Mouse (Mus musculus) Patski (cell line): ENCODE measurements around the gene Rdh13. TPM values are rescaled to one million over a fixed set of nuclear protein-coding genes. Genes with fewer than 3 reads are reported as not detected.

Experiments used
- ATAC-seq: fragments of 100-300 bp; one replicate; pipeline ENCODE4 v1.8.0; 2021
- CTCF ChIA-PET: fragments of 350-600 bp; sonication (Branson Sonifier 250); formaldehyde crosslinking; loops from one replicate; lab custom pipeline; 2022; ENCODE audit warnings: inconsistent platforms; lab: Charles Lee
- POLR2A ChIA-PET: fragments of 350-600 bp; sonication (Branson Sonifier 250); formaldehyde crosslinking; loops from one replicate; lab custom pipeline; 2022; ENCODE audit warnings: antibody characterized with exemption, inconsistent platforms; lab: Charles Lee
- DNase-seq: peaks from one replicate; pipeline ENCODE4 v3.0.0-alpha.2; 2011; ENCODE audit warnings: low read depth, low spot score
- H3K27me3 ChIP-seq: fragments of 371-371 bp; one replicate; pipeline ENCODE4 v1.5.1; 2021
- CTCF ChIP-seq: fragments of 100-300 bp; IDR thresholded peaks from one replicate; pipeline ENCODE4 v1.5.1; 2021
- in situ Hi-C: fragments of 300-500 bp; cut with MboI; formaldehyde crosslinking; loops from 3 replicates; pipeline ENCODE4 v1.11.1; 2018; ENCODE audit warnings: low pct_unique_long_range_greater_than_20kb, mixed read lengths
- polyA plus RNA-seq: library from polyadenylated mRNA; unstranded; gene quantifications from one replicate; pipeline ENCODE4 v1.2.3, GENCODE M21; 2021

Gene Rdh13
- polyA plus RNA-seq, 1 experiment from 2014 or later = 45.3 TPM

- CTCF ChIA-PET = interaction anchor here (0.7 to 1.5 kb wide), 8 partner anchors 10 to 804 kb away, joined by 3 to 5 read pairs (median 3); no protein-coding TSS in a partner anchor
- H3K27me3 ChIP-seq = peaks cover 26% of the 10 kb centered on the region
- peak; percentile 93 for TF ChIP-seq CTCF
- in situ Hi-C loops = no loop called here
- no peak for DNase-seq
- POLR2A ChIA-PET = no interaction called here
- ATAC-seq = peak; percentile 82
Observed at GRCm38 (mm10) chr7:4471179-4471555, 25.7 kb upstream of the Rdh13 start.

DNA sequence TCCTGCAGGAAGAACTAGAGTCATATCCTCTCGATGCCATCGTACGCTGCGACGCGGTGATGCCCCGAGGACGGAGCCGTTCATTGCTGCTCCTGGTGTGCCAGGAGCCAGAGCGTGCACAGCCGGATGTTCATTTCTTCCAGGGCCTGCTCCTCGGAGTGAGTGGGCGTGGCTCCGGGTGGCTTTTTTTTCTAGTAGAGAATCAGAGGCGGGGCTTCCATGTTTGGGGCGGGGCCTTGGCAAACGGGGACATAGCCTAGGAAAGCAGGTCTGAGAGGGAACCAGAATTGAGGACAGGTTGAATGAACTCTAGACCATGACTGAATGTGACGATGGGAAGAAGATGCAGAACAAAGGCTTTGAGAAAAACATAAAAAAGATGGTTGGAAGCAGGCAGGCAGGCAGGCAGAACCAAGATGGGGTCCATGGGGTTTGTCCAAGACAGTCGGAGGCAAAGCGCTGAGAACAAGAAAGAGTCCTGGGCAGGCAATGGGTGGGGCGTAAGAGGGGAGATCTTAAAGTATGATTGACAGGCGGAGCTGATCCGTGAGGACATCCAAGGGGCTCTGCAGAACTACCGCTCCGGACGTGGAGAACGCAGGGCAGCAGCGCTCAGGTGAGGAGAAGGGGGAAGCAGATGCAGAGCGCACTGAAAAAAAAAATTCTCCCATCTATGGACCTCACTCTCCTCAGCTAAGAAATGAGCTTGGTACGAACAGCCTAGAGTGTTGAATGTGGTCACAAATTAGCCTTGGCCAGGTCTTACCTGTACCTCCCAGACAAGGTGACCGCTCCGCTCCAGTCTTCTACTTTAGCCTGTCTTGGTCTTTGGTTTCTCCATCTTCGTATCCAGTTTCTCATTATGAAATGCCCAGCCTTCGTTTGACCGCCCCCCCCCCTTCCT, 25.1 kb upstream of the Rdh13 start:
- ATAC-seq (peak; percentile 20), DNase-seq (no peak)
- ChIA-PET POLR2A (no interaction called here), CTCF (interaction anchor here (0.8 to 1.5 kb wide), 7 partner anchors 10 to 803 kb away, joined by 3 to 5 read pairs (median 3); no protein-coding TSS in a partner anchor)
- H3K27me3 ChIP-seq = peaks cover 27% of the 10 kb centered on the region
- no peak for TF ChIP-seq CTCF
- in situ Hi-C loops = no loop called here

DNA sequence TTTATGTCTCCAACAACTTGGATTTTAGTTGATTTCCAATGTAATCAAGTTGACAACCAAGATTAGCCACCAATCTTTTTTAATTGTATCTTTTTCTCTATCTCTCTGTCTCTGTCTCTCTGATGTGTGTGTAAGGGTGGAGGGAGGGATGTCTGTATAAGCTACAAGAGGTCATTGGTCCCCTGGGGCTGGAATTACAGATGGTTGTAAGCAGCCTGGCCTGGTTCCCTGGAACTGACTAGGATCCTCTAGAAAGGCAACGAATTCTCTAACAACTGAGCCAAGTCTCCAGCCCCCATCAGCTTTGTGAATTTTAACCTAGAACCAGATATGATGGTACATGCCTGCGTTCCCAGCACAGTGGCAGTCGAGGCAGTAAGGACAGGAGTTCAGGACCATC, 22.4 kb upstream of the Rdh13 start:
- no peak for TF ChIP-seq CTCF
- peaks cover 23% of the 10 kb centered on the region for H3K27me3 ChIP-seq
- in situ Hi-C loops = no loop called here
- CTCF ChIA-PET = interaction anchor here (1.1 to 2.3 kb wide), 2 partner anchors 8 to 11 kb away, joined by 3 to 4 read pairs; no protein-coding TSS in a partner anchor
- ATAC-seq = no peak
- no peak for DNase-seq
- POLR2A ChIA-PET = no interaction called here

DNA sequence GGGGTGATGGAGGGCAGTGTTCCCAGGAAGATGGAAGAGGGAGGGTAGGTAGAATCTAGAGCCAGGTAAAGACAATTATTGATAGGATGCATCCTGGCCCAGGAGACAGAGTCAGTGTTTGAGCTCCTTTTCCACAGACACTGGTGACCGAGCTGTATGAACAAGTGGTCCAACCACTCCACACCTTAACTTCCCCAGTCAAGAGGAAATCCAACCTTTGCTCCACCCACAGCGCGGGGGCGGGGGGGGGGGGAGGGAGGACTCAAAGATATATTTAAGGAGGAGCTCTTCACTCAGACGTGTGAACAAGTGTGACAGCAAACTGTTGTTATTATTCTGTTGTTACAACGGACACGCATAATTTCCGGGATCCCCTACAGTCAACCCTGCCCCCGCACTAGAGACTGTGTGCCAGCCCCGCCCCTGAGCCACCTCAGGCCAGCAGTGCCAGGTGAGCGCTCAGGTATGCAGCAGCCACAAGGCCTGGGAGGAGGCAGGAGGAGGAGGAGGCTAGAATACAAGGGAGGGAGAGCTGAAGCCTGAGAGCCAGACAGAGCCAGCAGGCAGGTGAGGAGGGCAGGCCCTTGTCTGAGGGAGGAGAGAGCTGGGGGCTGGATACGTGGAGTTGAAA, 18.9 kb upstream of the Rdh13 start:
- no peak for TF ChIP-seq CTCF
- POLR2A ChIA-PET = no interaction called here
- CTCF ChIA-PET = interaction anchor here (1.1 to 1.5 kb wide), 3 partner anchors 13 to 49 kb away, joined by 3 read pairs; no protein-coding TSS in a partner anchor
- in situ Hi-C loops = no loop called here
- peaks cover 7% of the 10 kb centered on the region for H3K27me3 ChIP-seq
- no peak for ATAC-seq
- DNase-seq = no peak

DNA sequence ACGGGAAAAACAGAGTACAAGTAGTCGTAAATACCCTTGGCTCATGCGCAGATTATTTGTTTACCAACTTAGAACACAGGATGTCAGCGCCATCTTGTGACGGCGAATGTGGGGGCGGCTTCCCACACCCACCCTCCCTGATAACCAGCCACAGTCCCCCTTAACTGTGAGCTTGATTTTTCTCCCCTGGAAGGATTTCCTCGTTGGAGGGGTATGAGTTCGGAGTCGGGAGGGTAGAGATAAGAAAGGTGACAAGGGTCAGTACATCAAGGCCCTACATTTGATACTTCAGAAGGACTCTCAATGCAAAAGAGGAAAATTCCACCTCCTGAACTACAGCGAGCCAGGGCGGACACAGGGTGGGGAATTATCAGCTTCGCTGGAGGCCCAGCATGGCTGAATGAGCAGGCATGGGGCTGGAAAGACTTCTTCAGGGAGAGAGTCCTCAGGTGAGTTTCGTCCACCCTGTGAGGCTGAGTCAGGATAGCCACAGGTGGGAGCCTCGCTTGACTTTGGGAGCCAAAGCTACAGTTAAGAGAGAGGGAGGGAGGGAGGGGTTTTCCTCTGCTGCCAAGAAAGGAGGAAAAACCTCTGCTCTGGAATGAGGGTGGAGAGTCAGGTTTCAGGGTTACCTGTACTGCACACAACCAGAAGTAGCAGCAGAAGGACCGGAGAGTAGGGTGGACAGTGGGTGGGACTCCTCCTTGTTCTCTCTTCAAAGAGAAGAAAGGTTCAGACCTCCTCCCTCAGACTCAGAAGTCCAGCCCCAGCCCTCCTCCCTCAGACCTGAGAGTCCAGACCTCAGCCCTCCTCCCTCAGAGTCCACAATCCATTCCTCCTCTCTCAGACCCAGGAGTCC, 15.4 kb upstream of the Rdh13 start, which contains the start of gene Eps8l1:
Gene Eps8l1, plus strand, starts transcription at position 99 of the 859 bp plus-strand sequence.
- H3K27me3 ChIP-seq = no peaks in the 10 kb centered on the region
- POLR2A ChIA-PET = interaction anchor here (0.7 kb wide), 1 partner anchor 8 kb away, joined by 5 read pairs; no protein-coding TSS in a partner anchor
- no peak for ATAC-seq
- no peak for DNase-seq
- no peak for TF ChIP-seq CTCF
- CTCF ChIA-PET = no interaction called here
- in situ Hi-C loops = no loop called here

- TF ChIP-seq CTCF = no peak
- ChIA-PET CTCF (interaction anchor here (1.0 kb wide), 1 partner anchor 19 kb away, joined by 3 read pairs; no protein-coding TSS in a partner anchor), POLR2A (interaction anchor here (1.0 kb wide), 1 partner anchor 9 kb away, joined by 5 read pairs; no protein-coding TSS in a partner anchor)
- ATAC-seq (no peak), DNase-seq (no peak)
- peaks cover 12% of the 10 kb centered on the region for H3K27me3 ChIP-seq
- in situ Hi-C loops = no loop called here
Observed at GRCm38 (mm10) chr7:4452644-4453043, 7.2 kb upstream of the Rdh13 start.

DNA sequence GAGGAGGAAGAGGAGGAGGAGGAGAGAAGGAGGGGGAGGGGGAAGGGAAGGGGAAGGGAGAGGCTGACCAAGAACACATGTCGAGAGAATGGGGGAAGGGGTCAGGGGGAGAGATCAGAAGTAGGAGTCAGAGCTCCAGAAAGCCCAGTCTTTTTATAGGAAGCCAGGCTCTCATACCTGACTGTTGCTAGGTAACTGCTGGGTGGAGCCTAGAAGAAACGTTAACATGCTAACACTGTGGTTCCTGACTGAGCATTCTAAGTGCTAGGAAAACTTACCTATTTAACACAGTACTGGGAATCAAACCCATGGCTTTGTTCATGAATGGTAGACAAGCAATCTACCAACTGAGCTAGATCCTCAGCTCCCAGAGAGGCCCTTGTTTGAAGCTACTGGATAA, 3.8 kb upstream of the Rdh13 start:
- no peak for ATAC-seq
- H3K27me3 ChIP-seq = peaks cover 12% of the 10 kb centered on the region
- no peak for TF ChIP-seq CTCF
- ChIA-PET POLR2A (no interaction called here), CTCF (interaction anchor here (1.0 kb wide), 1 partner anchor 318 kb away, joined by 3 read pairs; no protein-coding TSS in a partner anchor)
- no peak for DNase-seq
- in situ Hi-C loops = loop anchor here (25.0 kb wide), 1 partner anchor 1162 kb away; the partner anchor contains the start of genes Myadm and Prkcg

DNA sequence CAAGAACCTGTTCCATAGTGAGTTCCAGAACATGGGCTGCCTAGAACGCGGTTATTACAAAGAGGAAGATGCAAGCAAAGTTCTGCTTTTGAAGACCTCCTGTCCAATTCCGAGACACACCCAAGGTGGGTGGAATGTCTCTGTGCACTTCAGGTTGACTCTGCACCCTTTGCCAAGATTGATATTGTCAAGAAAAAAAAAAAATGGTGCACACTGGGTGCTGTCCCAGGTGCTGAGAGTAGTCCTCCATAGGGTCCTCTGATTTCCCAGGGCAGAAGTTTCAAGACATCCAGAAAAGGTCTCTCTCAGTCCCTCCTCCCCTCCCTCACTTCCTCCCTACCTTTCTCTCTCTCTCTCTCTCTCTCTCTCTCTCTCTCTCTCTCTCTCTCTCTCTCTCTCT, 3.0 kb upstream of the Rdh13 start:
- in situ Hi-C loops = loop anchor here (25.0 kb wide), 1 partner anchor 1161 kb away; the partner anchor contains the start of genes Myadm and Prkcg
- no peak for TF ChIP-seq CTCF
- ChIA-PET POLR2A (no interaction called here), CTCF (no interaction called here)
- peaks cover 12% of the 10 kb centered on the region for H3K27me3 ChIP-seq
- DNase-seq = no peak
- no peak for ATAC-seq

- ChIA-PET POLR2A (no interaction called here), CTCF (no interaction called here)
- ATAC-seq (no peak), DNase-seq (no peak)
- peaks cover 3% of the 10 kb centered on the region for H3K27me3 ChIP-seq
- TF ChIP-seq CTCF = no peak
- in situ Hi-C loops = loop anchor here (25.0 kb wide), 1 partner anchor 1160 kb away; the partner anchor contains the start of genes Myadm and Prkcg
Observed at GRCm38 (mm10) chr7:4447138-4447537, 1.7 kb upstream of the Rdh13 start.
